Mouse (Mus musculus) urinary bladder, postnatal 36 days (tissue): ENCODE results near the gene Spryd3.
"Not testable (repeated sequence)": the region's sequence is repeated elsewhere in the genome, so short reads cannot be mapped to it uniquely, and the experiment has no call there.

Experiments
- DNase-seq, 2 experiments: peaks; one replicate each; pipeline ENCODE4 v3.0.0; 2022; ENCODE audit warnings: low spot score in 2 of 2, mixed read lengths in 1 of 2

Gene Spryd3

GRCm38 (mm10) chr15:102099771-102100160, 36.3 kb downstream of the Spryd3 start:
- DNase-seq: no peak

GRCm38 (mm10) chr15:102099260-102099659, 36.8 kb downstream of the Spryd3 start:
- DNase-seq: no peak

DNA sequence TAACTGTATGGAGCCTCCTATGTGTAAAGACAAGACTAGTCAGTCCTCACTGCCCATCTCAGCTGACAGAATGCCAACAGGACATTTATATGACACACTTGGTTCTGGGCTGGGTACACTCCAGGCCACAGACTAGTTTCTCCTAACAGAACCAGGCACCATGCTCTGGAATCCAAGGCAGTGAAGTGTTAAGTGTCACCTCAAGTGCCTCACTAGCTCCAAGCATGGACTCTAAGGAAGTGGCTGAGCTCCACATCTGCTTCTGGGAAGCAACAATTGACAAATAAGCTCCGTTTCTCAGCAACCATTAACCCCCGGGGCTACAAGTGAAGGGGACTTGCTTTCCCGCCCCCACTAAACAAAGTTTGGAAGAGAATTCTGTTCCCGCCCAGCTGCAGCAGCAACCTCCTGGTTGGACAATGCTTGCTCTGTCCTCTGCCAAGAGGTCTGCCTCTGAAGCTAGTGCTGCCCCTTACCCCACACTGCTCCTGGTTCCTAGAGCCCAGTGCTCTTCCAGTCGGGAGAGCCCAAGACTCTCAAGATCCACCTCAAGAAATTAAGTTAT, 38.0 kb downstream of the Spryd3 start:
- no peak for DNase-seq

GRCm38 (mm10) chr15:102097147-102097915, 38.7 kb downstream of the Spryd3 start:
- DNase-seq: peak in 1 of 2 experiments; percentile 73

- DNase-seq: no peak
Measured at GRCm38 (mm10) chr15:102094988-102095387, 41.0 kb downstream of the Spryd3 start.

GRCm38 (mm10) chr15:102094157-102094556, 41.9 kb downstream of the Spryd3 start:
- DNase-seq: no peak

- no peak for DNase-seq
Measured at GRCm38 (mm10) chr15:102092222-102092621, 43.8 kb downstream of the Spryd3 start.

- no peak for DNase-seq
Measured at GRCm38 (mm10) chr15:102091688-102092087, 44.3 kb downstream of the Spryd3 start.

DNA sequence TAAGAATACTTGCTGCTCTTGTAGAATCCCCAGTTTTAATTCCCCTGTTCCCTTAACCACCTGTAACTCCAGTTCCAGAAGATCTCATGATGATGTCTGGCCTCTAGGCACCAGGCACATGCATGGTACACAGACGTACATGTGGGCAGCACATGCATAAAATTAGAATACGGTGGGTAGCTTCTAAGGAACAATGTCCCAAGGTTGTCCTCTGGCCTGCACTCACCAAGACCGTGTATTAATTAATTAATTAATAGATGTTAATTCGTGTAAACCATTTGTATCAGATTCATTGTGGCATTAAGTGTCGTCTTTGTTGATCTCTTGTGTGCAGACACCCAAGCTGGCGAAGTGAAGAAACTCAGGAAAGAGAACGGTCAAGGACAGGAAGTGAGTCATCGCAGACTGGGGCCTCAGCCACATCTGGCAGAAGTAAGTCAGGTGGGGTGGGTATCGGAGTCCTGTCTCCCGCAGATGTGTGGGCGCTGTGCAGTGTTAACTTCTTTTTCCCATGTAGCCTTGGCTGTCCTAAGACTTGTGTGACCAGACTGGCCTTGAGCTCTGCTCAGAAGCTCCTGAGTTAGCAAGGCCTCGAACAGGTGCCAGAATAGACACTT, 44.9 kb downstream of the Spryd3 start:
- DNase-seq: no peak

- no peak for DNase-seq
Measured at GRCm38 (mm10) chr15:102089914-102090585, 46.0 kb downstream of the Spryd3 start.

DNA sequence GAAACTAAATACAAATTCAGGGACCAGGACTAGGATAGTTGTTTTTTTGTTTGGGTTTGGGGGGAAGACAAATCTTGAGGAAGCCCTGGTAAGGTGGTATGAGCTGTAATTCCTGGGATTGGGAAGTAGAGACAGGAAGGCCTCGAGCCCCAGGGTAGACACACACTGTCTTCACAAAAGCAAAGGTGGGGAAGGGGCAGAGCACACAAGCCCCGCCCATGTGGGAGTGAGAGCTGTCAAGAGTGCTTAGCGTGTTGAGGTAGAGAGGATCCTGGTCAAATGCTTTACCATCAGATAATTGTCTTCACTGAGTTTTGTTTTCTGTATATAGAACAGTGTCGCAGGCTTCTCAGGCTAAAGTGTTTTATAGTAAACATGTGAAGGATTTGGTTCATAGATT, 53.0 kb downstream of the Spryd3 start:
- DNase-seq: no peak

DNA sequence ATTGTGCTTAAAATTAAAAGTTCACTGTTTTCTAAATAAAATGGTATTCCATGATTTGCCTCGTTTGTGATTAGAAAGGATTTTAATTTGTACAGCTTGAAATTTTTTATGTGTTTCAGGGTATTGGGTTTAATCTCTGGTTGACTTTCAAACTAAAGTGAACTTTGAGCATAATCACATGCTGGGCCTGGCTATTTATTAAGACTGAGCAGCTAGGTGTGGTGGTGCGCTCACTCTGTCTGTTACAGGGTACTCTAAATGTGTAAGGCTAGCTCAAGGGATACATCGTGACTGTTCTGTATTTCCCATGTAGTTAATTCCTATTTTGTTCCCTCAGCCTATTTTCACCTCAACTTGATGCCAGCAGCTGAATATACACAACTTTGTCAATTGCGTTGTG, 53.9 kb downstream of the Spryd3 start:
- no peak for DNase-seq

DNA sequence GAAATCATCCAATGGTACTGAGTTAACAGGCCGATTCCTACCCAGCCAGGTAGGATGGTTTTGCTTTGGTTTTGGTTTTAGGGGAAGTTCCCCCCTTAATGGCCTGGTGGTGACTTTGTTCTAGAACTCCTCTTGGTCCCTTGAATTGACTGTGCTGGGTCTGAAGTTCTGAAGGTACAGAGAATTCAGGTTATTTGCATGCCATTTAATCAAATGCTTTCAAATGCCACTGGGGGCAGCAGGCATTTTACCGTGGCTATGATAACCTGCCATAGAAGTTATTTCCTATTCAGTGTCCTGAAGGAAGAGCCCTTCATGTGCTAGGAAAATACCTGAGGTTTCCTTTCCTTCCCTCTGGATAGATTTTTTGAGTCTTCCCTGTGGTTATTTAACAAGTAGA, 55.6 kb downstream of the Spryd3 start:
- no peak for DNase-seq

DNA sequence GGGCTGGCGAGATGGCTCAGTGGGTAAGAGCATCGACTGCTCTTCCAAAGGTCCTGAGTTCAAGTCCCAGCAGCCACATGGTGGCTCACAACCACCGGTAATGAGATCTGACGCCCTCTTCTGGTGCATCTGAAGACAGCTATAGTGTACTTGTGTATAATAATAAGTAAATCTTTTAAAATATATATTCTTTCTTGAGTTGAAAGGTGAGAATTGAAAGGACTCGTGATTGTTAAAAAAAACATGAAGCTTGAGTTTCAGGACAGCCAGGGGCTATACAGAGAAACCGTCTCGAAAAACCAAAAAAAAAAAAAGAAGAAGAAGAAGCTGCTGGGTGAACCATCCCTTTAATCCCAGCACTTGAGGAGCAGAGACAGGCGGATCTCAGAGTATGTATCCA, 56.1 kb downstream of the Spryd3 start:
- DNase-seq: not testable (repeated sequence)

DNA sequence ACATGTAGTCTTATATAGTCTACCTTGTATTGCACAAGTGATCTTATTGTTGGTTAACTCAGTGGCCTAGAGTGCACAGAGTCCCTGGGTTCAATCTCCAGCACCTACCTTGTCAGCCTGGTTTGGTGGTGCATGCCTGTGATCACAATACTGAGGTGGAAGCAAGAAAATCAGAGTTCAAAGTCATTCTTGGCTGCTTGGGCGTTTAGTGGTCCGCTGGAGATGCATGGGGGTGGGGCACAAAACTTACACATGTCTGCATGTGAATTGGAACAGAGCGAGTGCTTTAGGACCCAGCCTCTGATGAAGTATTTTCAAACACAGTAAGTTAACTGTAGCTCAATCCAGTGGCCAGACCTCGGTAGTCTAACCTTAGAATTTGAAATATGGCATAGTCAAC, 56.8 kb downstream of the Spryd3 start:
- no peak for DNase-seq

- no peak for DNase-seq
Measured at GRCm38 (mm10) chr15:102077111-102077677, 58.8 kb downstream of the Spryd3 start.

DNA sequence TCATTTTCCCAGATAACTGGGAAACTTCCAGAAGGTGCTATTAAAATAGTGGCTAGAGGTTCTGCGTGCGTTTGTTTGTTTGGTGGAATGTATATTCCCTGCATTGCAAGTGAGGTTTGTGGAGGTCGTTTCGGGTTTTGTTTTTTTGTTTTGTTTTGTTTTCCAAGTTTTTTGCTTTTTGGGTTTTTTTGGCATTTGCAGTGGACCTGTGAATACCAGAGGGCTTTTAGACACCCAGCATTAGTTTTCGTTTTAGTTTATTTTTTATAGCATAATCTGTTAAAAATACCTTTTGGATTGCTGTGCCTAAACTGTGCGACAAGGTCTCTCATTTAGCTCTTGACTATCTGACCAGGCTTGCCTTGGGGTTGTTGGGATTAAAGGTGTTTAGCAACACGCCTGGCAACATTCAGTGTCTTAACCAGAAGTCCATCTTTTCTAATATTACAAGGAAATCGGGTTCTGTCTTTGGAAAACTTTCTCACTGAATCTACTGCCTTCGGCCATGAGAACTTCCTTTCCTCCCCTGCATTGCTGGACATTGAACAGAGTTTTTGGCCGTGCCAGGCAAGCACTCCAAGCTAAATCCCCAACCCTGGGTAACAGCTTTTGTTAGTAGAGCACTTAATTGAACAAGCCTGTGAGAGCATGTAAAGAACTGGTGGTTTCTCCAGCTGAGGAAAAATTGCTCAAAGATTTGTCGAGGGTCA, 61.0 kb downstream of the Spryd3 start:
- DNase-seq: no peak

GRCm38 (mm10) chr15:102074070-102074731, 61.8 kb downstream of the Spryd3 start:
- peak in 1 of 2 experiments; percentile 57 for DNase-seq

DNA sequence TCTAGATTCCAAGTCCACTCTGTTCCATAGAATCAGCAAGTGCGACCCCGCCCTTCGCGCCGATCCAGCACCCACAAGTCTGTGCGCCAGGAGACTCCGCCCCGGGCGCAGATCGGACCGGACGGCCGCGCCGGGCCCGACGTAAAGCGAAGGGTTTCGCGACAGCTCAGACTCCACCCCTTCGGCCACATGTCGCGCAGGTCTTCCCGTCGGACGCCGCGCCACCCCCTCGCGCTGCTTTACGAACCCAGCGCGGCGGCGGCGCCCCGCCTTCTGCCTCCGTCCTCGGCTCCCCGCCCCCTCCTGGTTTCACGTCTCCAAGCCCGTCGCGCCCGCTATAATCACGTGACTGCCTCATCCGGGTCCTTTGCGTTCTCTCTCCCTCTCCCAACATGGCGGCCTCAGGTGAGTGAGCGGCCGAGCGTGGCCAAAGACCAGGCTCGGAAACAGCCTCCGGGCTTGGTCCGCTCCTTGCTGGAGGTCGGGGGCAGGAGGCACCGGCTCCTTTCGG, 62.4 kb downstream of the Spryd3 start, which contains the start of gene Eif4b:
TSS of gene Eif4b (plus strand) at position 215 of the 511 bp plus-strand sequence.
- peak; percentile 98 to 99 for DNase-seq

GRCm38 (mm10) chr15:102072963-102073558, 63.0 kb downstream of the Spryd3 start:
- no peak for DNase-seq
